Mouse (Mus musculus) retina, embryonic 14.5 days (tissue): ENCODE measurements at regions not wholly inside any gene's neighbourhood (a gene's known extent, or its start where the extent isn't known, plus 50 kb on each side); places are given as distances from the start of the nearest gene placed in this dataset.

ENCODE experiments used
- DNase-seq: peaks from one replicate; pipeline ENCODE4 v3.0.0-alpha.2; 2015; ENCODE audit warnings: low spot score

DNA sequence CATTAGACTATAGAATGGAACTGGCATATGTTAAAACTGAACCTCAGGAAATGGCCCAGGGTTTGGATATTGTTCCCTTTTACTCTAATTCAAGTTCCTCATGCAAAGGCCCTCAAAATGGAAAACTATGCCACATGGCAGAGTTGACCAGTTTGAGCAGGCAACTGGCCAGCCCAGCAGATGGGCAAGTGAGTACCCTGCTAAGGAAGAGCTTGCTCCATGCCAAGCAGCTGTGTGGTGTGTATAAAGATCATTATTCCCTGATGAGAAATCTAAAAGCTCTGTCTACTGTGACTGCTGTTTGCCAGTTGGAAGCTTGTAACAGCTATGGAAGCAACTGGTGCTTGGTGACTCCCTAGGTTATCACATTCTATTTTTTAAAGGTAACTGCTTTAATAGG, 453.4 kb upstream of the Foxg1 start:
- DNase-seq, result no peak

DNA sequence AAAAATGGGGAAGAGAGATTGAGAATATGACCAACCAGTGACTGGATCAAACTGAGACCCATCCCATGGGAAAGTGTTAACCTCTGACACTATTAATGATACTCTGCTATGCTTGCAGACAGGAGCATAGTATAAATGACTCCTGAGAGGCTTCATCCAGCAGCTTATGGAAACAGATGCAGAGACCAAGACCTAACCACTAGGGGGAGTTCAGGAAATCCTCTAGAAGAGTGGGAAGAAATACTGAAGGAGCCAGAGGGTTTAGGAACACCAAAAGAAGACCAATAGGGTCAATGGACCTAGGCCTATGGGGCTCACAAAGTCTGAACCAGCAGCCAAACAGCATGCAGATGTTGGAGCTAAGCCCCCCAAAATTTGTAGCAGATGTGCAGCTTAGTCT, 436.0 kb upstream of the Foxg1 start:
- peak; percentile 15 for DNase-seq

DNA sequence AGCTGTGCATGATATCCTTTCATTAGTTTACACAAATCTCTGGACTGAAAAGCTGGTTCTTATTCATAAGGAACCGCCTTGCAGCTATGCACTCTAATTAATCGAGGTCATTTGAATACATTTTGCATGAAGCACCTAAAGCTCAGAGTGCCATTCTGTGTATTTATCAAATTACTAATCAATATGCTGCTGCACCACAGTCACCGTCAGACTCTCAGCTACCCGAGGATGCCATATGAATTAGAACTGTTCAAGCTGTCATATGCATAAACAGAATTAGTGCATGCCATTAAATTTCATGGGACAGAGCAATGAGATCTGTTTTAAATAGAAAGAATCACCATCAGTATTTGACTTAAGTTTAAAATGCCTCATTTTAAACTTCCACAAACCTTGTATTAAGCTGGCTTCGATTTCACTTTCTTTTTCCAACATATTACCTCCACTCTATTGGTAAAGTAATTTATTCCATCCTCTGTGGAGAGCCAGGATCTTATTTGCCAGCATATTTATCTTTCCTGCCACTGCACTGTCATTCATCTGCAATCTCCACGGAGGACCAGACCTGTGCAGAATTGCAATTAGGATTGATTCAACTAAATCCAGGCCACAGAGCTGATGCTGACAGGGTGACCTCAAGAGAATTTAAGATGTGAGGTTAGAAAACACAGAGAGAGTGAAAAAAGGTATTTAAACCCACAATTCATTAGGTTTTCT, 423.0 kb upstream of the Foxg1 start:
- DNase-seq, result no peak

DNA sequence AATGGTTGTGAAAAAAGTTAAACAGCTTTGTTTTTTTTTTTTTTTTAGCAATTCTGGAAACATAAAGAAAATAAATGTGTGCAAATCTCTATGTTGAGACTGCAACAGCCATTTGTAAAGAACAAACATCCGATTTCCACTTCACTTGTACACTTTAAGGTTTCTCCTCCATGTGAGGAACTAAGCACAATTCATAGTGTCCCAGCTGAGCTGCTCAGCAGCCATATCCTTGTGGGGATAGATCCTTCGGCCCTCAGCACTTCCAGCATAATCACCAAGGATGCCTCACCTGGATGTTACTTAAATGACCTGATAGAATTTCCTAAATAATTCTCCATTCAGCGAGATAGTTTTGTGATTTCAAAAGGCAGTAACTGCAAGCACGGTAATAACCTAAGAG, 422.4 kb upstream of the Foxg1 start:
- no peak for DNase-seq

DNA sequence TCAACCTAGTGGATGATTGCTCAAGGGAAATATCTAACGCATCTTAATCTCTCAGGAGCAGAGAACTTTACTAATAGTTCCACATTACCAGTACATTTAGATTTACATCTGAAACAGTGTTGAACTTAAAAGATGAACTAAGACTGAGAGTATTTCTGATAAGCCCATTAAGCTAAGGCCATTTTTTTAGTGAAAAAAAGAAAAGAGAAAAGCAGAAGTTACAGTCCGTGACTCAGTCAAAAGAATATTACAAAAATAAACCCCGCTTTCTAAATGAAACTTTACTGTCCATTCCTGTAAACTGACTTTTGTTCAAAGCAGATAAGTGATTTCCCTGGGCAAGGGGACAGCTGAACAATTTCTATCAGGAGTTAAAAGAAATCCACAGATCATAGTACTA, 419.0 kb upstream of the Foxg1 start:
- DNase-seq, result no peak
